Mouse (Mus musculus) midbrain, embryonic 16.5 days (tissue): ENCODE data around the gene Pml. TPM values are rescaled to one million over a fixed set of nuclear protein-coding genes. Genes with fewer than 3 reads are reported as not detected.

Experiments
- ATAC-seq: fragments of 200-750 bp; cut with Nextera tagmentation; 2 replicates; pipeline ENCODE4 v1.8.0; 2017; ENCODE audit warnings: moderate TSS enrichment
- H3K27ac ChIP-seq: fragments of 300-500 bp; sonication (generic); 2 replicates; pipeline ENCODE4 v1.5.1; 2014; ENCODE audit warnings: mild to moderate bottlenecking, low read length, mixed read lengths
- H3K27me3 ChIP-seq: fragments of 300-500 bp; sonication (generic); 2 replicates; pipeline ENCODE4 v1.6.1; 2014; ENCODE audit warnings: low read depth, low read length, mixed read lengths; ENCODE audit not compliant: control insufficient read depth, insufficient read depth
- H3K36me3 ChIP-seq: fragments of 300-500 bp; sonication (generic); 2 replicates; pipeline ENCODE4 v1.6.1; 2014; ENCODE audit warnings: mild to moderate bottlenecking, low read length, moderate library complexity, mixed read lengths; ENCODE audit not compliant: control insufficient read depth, insufficient read depth
- H3K4me1 ChIP-seq: fragments of 300-500 bp; sonication (generic); 2 replicates; pipeline ENCODE4 v1.6.1; 2014; ENCODE audit warnings: mild to moderate bottlenecking, low read length, mixed read lengths; ENCODE audit not compliant: control insufficient read depth, insufficient read depth
- H3K4me2 ChIP-seq: fragments of 300-500 bp; sonication (generic); 2 replicates; pipeline ENCODE4 v1.6.1; 2014; ENCODE audit warnings: mild to moderate bottlenecking, low read length, mixed read lengths
- H3K4me3 ChIP-seq: fragments of 300-500 bp; sonication (generic); 2 replicates; pipeline ENCODE4 v1.5.1; 2014; ENCODE audit warnings: low read depth, mild to moderate bottlenecking, low read length, moderate library complexity, mixed read lengths
- H3K9ac ChIP-seq: fragments of 300-500 bp; sonication (generic); 2 replicates; pipeline ENCODE4 v1.6.1; 2014; ENCODE audit warnings: low read depth, low read length, mixed read lengths
- H3K9me3 ChIP-seq: fragments of 300-500 bp; sonication (generic); replicated peaks from 2 replicates; pipeline ENCODE4 v1.6.1; 2014; ENCODE audit warnings: mild to moderate bottlenecking, low read length, mixed read lengths; ENCODE audit not compliant: control insufficient read depth, poor library complexity, severe bottlenecking
- WGBS: fragments of 180-500 bp; shearing (Covaris S2); extraction: QIAGEN DNeasy Blood & Tissue Kit; methylation state at CpG from one replicate; pipeline ENCODE4 v1.1.7; 2014; 5-methylcytosine and 5-hydroxymethylcytosine counted together
- polyA plus RNA-seq: library from polyadenylated mRNA; unstranded; fragments of >200 nt; fragmentation: Nextera tagmentation; extraction: Ambion mirVana; gene quantifications from 2 replicates; pipeline ENCODE4 v1.2.1, GENCODE M21; 2015

The Pml gene
- polyA plus RNA-seq, 1 experiment from 2014 or later, result 3.9 TPM

GRCm38 (mm10) chr9:58232374-58232773, 17.2 kb downstream of the Pml start:
- Histone ChIP-seq H3K27me3 (no peaks in the 10 kb centered on the region), H3K4me2 (no peak overlapping the region), H3K4me3 (no peak overlapping the region), H3K27ac (no peak overlapping the region), H3K36me3 (no peaks in the 10 kb centered on the region; the same call in 1 of the 2 replicates), H3K9me3 (no peaks in the 10 kb centered on the region), H3K4me1 (no peaks in the 10 kb centered on the region), H3K9ac (no peak overlapping the region)
- no peak for ATAC-seq
- 84% methylated on average over 5 of the region's 5 CpGs for WGBS

- WGBS, result 77% methylated on average over 6 of the region's 6 CpGs
- no peaks in the 10 kb centered on the region for H3K9me3 ChIP-seq
- no peak for ATAC-seq
- H3K4me3 ChIP-seq, result no peak overlapping the region
- H3K4me1 ChIP-seq, result no peaks in the 10 kb centered on the region
- no peak overlapping the region for H3K4me2 ChIP-seq
- H3K27me3 ChIP-seq, result no peaks in the 10 kb centered on the region
- H3K27ac ChIP-seq, result no peak overlapping the region
- no peak overlapping the region for H3K9ac ChIP-seq
- no peaks in the 10 kb centered on the region; the same call in 1 of the 2 replicates for H3K36me3 ChIP-seq
Observed at GRCm38 (mm10) chr9:58231746-58232145, 17.8 kb downstream of the Pml start.

DNA sequence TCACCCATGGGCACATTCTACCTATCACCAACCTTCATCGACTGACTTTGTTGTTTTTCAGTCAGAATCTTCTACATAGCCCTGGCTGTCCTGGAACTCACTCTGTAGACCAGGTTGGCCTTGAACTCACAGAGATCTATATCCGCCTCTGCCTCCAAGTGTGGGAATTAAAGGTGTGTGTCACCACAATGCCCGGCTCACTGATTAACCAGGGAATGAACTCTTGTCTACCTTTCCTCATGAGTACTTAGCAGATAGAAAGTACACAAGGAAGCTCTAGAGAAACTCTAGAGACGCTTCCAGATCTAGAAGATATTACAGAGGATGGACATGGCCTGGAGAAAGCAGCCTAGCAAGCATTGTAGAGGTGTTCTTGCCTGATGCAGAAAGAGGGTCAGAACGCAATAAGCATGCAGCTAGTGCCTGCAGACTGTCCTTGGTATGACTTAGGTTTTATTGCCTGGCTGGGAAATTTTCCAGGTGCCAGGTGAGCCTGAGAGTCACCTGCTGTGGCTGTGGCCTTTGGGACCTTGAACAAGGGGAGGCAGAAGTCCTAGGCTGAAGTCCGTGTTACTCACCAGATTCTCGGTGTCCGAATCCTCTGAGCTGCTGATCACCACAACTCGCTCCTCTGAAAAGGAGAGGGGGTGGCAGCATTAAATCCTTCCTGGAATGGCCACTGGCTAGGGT, 20.7 kb downstream of the Pml start:
- H3K9ac ChIP-seq, result no peak overlapping the region
- no peaks in the 10 kb centered on the region; the same call in 1 of the 2 replicates for H3K36me3 ChIP-seq
- ATAC-seq, result no peak
- H3K4me2 ChIP-seq, result no peak overlapping the region
- no peaks in the 10 kb centered on the region for H3K27me3 ChIP-seq
- no peaks in the 10 kb centered on the region for H3K4me1 ChIP-seq
- H3K27ac ChIP-seq, result no peak overlapping the region
- no peaks in the 10 kb centered on the region for H3K9me3 ChIP-seq
- H3K4me3 ChIP-seq, result no peak overlapping the region
- WGBS, result 92% methylated on average over 9 of the region's 9 CpGs

DNA sequence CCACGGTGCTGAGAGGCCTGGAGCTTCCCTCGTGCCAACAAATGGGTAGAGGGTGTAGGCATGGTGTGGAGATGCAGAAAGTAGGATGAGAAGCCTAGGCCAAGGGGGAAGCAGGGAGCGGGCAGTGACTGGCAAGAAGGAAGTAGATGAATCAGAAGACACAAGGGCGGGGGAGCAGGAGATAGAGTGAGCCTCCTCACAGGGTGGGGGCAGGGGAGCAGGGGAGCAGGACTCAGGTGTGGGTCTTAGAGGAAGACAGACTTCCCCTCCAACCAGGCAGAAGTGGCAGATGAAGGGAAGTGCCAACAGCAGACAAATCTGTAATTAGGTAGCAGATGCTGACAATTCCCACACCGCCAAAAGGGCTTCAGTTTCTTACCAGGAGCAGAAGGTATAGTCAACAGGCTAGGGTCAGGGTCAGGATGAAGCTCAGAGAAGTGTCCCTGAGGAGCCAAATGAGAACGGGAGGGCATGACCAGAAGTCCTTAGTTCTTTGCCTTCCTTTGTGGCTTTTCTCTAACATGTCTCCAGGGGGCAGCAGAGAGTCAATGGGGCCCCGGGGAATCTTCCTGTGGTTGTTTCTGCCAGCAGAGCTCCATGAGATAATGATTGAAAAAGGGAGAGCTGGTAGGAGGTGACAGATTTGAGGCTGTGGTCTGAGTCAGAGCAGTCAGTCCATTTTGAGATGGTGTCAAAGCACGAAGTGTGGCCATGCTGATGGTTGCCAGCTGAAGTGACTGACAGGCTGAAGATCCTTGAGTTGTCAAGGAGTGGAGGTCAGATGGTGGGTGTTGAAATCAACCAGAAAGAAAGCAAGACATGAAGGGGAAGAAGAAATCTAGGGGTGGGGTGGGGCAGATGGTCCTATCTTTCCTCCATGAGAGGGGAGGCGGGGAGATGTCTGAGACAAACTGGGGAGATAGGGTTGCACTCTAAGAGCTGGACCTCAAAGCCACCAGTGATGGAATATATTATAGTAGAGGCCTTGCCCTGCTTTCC, 23.4 kb downstream of the Pml start:
- Histone ChIP-seq H3K27me3 (no peaks in the 10 kb centered on the region), H3K9me3 (no peaks in the 10 kb centered on the region), H3K4me2 (no peak overlapping the region), H3K9ac (no peak overlapping the region), H3K4me3 (no peak overlapping the region), H3K27ac (no peak overlapping the region), H3K36me3 (no peaks in the 10 kb centered on the region; the same call in 1 of the 2 replicates), H3K4me1 (no peaks in the 10 kb centered on the region)
- WGBS, result 68% methylated on average over 9 of the region's 9 CpGs
- ATAC-seq, result no peak

GRCm38 (mm10) chr9:58224356-58224755, 25.2 kb downstream of the Pml start:
- no peaks in the 10 kb centered on the region for H3K27me3 ChIP-seq
- no peak overlapping the region for H3K27ac ChIP-seq
- no peak for ATAC-seq
- WGBS, result 100% methylated on average over 2 of the region's 2 CpGs
- H3K4me2 ChIP-seq, result no peak overlapping the region
- no peaks in the 10 kb centered on the region; the same call in 1 of the 2 replicates for H3K36me3 ChIP-seq
- no peak overlapping the region for H3K9ac ChIP-seq
- no peaks in the 10 kb centered on the region for H3K9me3 ChIP-seq
- no peak overlapping the region for H3K4me3 ChIP-seq
- H3K4me1 ChIP-seq, result no peaks in the 10 kb centered on the region

DNA sequence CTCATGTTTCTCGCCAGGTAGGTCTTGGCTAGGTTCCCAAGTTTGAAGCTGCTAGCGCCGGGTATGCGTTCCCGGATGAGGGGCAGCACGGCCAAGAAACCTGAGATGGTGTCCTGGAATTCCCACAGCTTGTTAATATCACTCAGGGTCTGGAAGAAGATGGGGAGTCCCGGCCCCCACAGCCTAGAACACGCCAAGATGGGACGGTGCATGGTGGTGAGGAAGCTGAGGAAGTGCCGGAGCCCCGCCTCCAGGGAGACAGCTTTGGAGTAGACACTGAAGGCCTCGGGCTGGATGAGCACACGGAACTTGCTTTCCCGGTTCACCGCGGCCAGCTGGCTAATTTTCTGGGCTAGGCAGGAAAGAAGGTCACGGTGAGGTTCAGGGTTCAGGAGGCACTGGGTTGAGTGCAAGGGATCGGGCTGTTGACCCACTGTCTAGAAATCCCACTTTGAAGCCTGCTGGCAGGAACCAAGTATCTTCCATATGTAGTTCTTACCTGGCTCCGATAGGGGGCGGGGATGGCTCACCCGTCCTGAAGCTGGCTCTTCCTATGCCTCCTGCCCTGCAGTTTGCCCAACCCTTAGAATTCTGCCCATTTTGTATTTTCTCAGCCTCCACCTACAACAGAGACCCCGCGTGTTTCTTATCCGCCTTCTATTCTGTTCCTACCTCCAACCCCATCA, 29.2 kb downstream of the Pml start:
- H3K4me1 ChIP-seq, result no peaks in the 10 kb centered on the region; the same call in 1 of the 2 replicates
- H3K9ac ChIP-seq, result no peak overlapping the region
- WGBS, result 74% methylated on average over 24 of the region's 24 CpGs
- no peak overlapping the region for H3K27ac ChIP-seq
- H3K4me3 ChIP-seq, result no peak overlapping the region
- no peak for ATAC-seq
- no peak overlapping the region for H3K4me2 ChIP-seq
- H3K36me3 ChIP-seq, result no peaks in the 10 kb centered on the region
- no peaks in the 10 kb centered on the region for H3K27me3 ChIP-seq
- no peaks in the 10 kb centered on the region for H3K9me3 ChIP-seq

DNA sequence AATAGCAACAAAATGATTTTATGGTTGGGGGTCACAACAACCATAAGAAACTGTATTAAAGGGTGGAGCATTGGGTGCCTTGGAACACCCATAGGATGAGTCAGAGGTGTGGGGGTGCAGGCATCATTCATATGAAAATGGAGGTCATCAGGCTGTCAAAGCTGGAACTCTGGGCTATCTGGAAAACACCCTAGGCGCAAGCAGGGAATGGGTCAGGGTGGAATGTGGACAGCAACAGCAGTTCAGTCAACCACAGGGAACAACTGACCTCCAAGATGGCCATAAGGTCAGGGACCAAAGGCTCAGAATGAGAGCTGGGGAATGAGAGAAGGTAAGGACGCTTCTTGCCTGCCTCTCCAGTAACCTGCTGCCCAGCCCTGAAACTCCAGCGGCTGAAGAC, 31.0 kb downstream of the Pml start:
- Histone ChIP-seq H3K4me3 (no peak overlapping the region), H3K36me3 (no peaks in the 10 kb centered on the region), H3K27me3 (no peaks in the 10 kb centered on the region), H3K4me2 (no peak overlapping the region), H3K9me3 (no peaks in the 10 kb centered on the region), H3K27ac (no peak overlapping the region), H3K4me1 (peaks cover 6% of the 10 kb centered on the region; the same call in 1 of the 2 replicates), H3K9ac (no peak overlapping the region)
- 91% methylated on average over 3 of the region's 3 CpGs for WGBS
- ATAC-seq, result no peak

GRCm38 (mm10) chr9:58216402-58216801, 33.2 kb downstream of the Pml start:
- Histone ChIP-seq H3K4me3 (no peak overlapping the region), H3K4me2 (no peak overlapping the region), H3K36me3 (no peaks in the 10 kb centered on the region), H3K4me1 (peaks cover 6% of the 10 kb centered on the region; the same call in 1 of the 2 replicates), H3K27me3 (no peaks in the 10 kb centered on the region), H3K27ac (no peak overlapping the region), H3K9ac (no peak overlapping the region), H3K9me3 (no peaks in the 10 kb centered on the region)
- 38% methylated on average over 6 of the region's 6 CpGs for WGBS
- ATAC-seq, result 0 out of 2 replicates have a peak, but pooled peaks have one; percentile 65
